ENCODE assay signal across 9 mouse cellular contexts in genomic region chr5:122654268-122654573, GRCm38 (mm10). TPM values are rescaled to one million over a fixed set of nuclear protein-coding genes. Genes with fewer than 3 reads are reported as not detected.
A peak's percentile ranks its signal among the peaks of the same experiment; 100 is the strongest.
DNase-seq lines count a peak whose midpoint lies in the region; ATAC-seq and TF ChIP-seq lines count a peak whose summit lies in the region.
"Had no signal": no experiment of that assay in that cellular context is flagged by ENCODE, and none has a peak within 500 bp of the region (broad histone marks: within the 10 kb centered on the region; RNA-seq: fewer than 3 reads in every experiment).

No protein-coding gene starts in this region.

- DNase-seq in heart, embryonic 10.5 days (ENCODE audit: low spot score): no peak
- DNase-seq in heart, postnatal 36 days: no peak
- DNase-seq in spleen, adult 2 months (ENCODE audit: low read depth in 1 of 2, low spot score in 2 of 2): peak in 1 of 2 experiments; percentile 8
- DNase-seq in spleen, postnatal 36 days (ENCODE audit: low spot score in 2 of 2): no peak
- DNase-seq in limb, embryonic 14.5 days (ENCODE audit: low spot score): no peak
- DNase-seq in natural killer cell, adult 2 months (ENCODE audit: low spot score in 2 of 2): no peak
- no peak for DNase-seq in thymus, postnatal 14 days
- no peak for DNase-seq in gastrocnemius, postnatal 14 days

- no peak for ATAC-seq in limb, embryonic 14.5 days (ENCODE audit: low FRiP score, low read depth)

- H3K9ac ChIP-seq in limb, embryonic 14.5 days (ENCODE audit: low read depth, low read length, severe bottlenecking): no peak overlapping the region
- H3K9ac ChIP-seq: liver, embryonic 14.5 days had no signal

- no peaks in the 10 kb centered on the region for H3K27me3 ChIP-seq in heart, embryonic 10.5 days (ENCODE audit: insufficient read depth, poor library complexity, severe bottlenecking)
- H3K27me3 ChIP-seq in spleen, adult 2 months (ENCODE audit: control insufficient read depth, insufficient read depth, low read length): no peaks in the 10 kb centered on the region
- no peaks in the 10 kb centered on the region for H3K27me3 ChIP-seq in limb, embryonic 14.5 days (ENCODE audit: control insufficient read depth, insufficient read depth, low read length)

- WGBS in heart, embryonic 10.5 days: 59% methylated on average over 5 of the region's 5 CpGs
- 69% methylated on average over 5 of the region's 5 CpGs for WGBS in spleen, adult 2 months
- 49% methylated on average over 5 of the region's 5 CpGs for WGBS in limb, embryonic 14.5 days

- TF ChIP-seq POLR2A in spleen, adult 2 months (IDR thresholded peaks at IDR 0.05; ENCODE audit: low read depth, low read length): no peak
- TF ChIP-seq POLR2A in limb, embryonic 14.5 days (IDR thresholded peaks at IDR 0.05; ENCODE audit: borderline replicate concordance, extremely low read depth, insufficient read depth, insufficient read length): no peak

- intact Hi-C loops in heart, postnatal 36 days (cut with DNase I): loop anchor here (5.0 kb wide), 1 partner anchor 73 kb away; no protein-coding TSS in a partner anchor
- intact Hi-C loops in gastrocnemius, postnatal 14 days (cut with DNase I; ENCODE audit: low total_unique reads): no loop called here

- H3K27ac ChIP-seq in heart, embryonic 10.5 days: peak overlapping the region; percentile 82
- peak overlapping the region; percentile 13; the same call in 1 of the 2 replicates for H3K27ac ChIP-seq in spleen, adult 2 months (ENCODE audit: insufficient read depth, low read length)
- peak overlapping the region; percentile 72 for H3K27ac ChIP-seq in limb, embryonic 14.5 days (replicated peaks; ENCODE audit: low read depth, low read length)
- H3K27ac ChIP-seq: liver, embryonic 14.5 days had no signal

- no peak overlapping the region for H3K4me2 ChIP-seq in limb, embryonic 14.5 days (replicated peaks; ENCODE audit: low read depth, low read length, severe bottlenecking)

- H3K4me1 ChIP-seq in heart, embryonic 10.5 days: peaks cover 37% of the 10 kb centered on the region
- H3K4me1 ChIP-seq in spleen, adult 2 months (ENCODE audit: control insufficient read depth, insufficient read depth, insufficient read length): peaks cover 22% of the 10 kb centered on the region; the same call in 1 of the 2 replicates
- peaks cover 21% of the 10 kb centered on the region for H3K4me1 ChIP-seq in limb, embryonic 14.5 days (ENCODE audit: control insufficient read depth, insufficient read depth, low read length)

- no peaks in the 10 kb centered on the region for H3K36me3 ChIP-seq in heart, embryonic 10.5 days
- H3K36me3 ChIP-seq in spleen, adult 2 months (ENCODE audit: control insufficient read depth, insufficient read depth, low read length): no peaks in the 10 kb centered on the region
- no peaks in the 10 kb centered on the region for H3K36me3 ChIP-seq in limb, embryonic 14.5 days (ENCODE audit: control insufficient read depth, insufficient read depth, low read length)

- no peak for TF ChIP-seq CTCF in spleen, adult 2 months (IDR thresholded peaks at IDR 0.05; ENCODE audit: extremely low read depth, insufficient read depth, insufficient read length, insufficient replicate concordance)

- no peaks in the 10 kb centered on the region for H3K9me3 ChIP-seq in heart, embryonic 10.5 days
- no peaks in the 10 kb centered on the region for H3K9me3 ChIP-seq in limb, embryonic 14.5 days (ENCODE audit: control insufficient read depth, low read length)

- H3K4me3 ChIP-seq in heart, embryonic 10.5 days: no peak overlapping the region
- H3K4me3 ChIP-seq in spleen, adult 2 months (ENCODE audit: extremely low read depth, insufficient read depth, insufficient read length): no peak overlapping the region
- no peak overlapping the region for H3K4me3 ChIP-seq in limb, embryonic 14.5 days (replicated peaks; ENCODE audit: low read length)

RNA-seq across cellular contexts. Expression of gene P2rx7, which starts 10.5 kb away (rescaled TPM):
- polyA plus RNA-seq in heart, embryonic 10.5 days (2016; fragmentation: Nextera tagmentation; extraction: Ambion mirVana): 0.33 and 0.47 TPM in 2 replicates
- 1 to 10 TPM; 4.4 TPM for total RNA-seq in heart, postnatal 36 days (2021)
- 27.7 and 34.5 TPM in 2 replicates for polyA plus RNA-seq in spleen, adult 2 months (2012; rRNA removed)
- 2.9 and 3.6 TPM in 2 replicates for polyA plus RNA-seq in limb, embryonic 14.5 days (2012; rRNA removed)
- 1.6 and 1.7 TPM in 2 replicates for polyA plus RNA-seq in limb, embryonic 14.5 days (2014; fragmentation: Nextera tagmentation; extraction: Ambion mirVana)
- 1 to 10 TPM; 2.4 to 2.7 TPM for total RNA-seq in gastrocnemius, postnatal 14 days (2021)

RNA-seq across cellular contexts. Expression of gene Ift81, which starts 39.9 kb away (rescaled TPM):
- polyA plus RNA-seq in heart, embryonic 10.5 days (2016; fragmentation: Nextera tagmentation; extraction: Ambion mirVana): 25.2 and 35.2 TPM in 2 replicates
- total RNA-seq in heart, postnatal 36 days (2021): 10 to 100 TPM; 66.7 to 71.1 TPM
- 0.22 and 0.34 TPM in 2 replicates for polyA plus RNA-seq in spleen, adult 2 months (2012; rRNA removed)
- 14.9 and 17.2 TPM in 2 replicates for polyA plus RNA-seq in limb, embryonic 14.5 days (2012; rRNA removed)
- polyA plus RNA-seq in limb, embryonic 14.5 days (2014; fragmentation: Nextera tagmentation; extraction: Ambion mirVana): 32.7 and 41.0 TPM in 2 replicates
- total RNA-seq in gastrocnemius, postnatal 14 days (2021): 1 to 10 TPM; 3.7 to 6.2 TPM

RNA-seq across cellular contexts. Expression of gene P2rx4, which starts 53.1 kb away (rescaled TPM):
- polyA plus RNA-seq in heart, embryonic 10.5 days (2016; fragmentation: Nextera tagmentation; extraction: Ambion mirVana): 14.9 and 16.3 TPM in 2 replicates
- 10 to 100 TPM; 18.9 to 20.5 TPM for total RNA-seq in heart, postnatal 36 days (2021)
- 58.3 and 59.2 TPM in 2 replicates for polyA plus RNA-seq in spleen, adult 2 months (2012; rRNA removed)
- polyA plus RNA-seq in limb, embryonic 14.5 days (2012; rRNA removed): 18.2 and 19.9 TPM in 2 replicates
- polyA plus RNA-seq in limb, embryonic 14.5 days (2014; fragmentation: Nextera tagmentation; extraction: Ambion mirVana): 21.0 and 22.4 TPM in 2 replicates
- total RNA-seq in gastrocnemius, postnatal 14 days (2021): 1 to 10 TPM; 4.0 to 5.3 TPM

Comparison
In these comparisons a context has a peak if more than half of its experiments do, and no peak if none do; other contexts are left out.
1. H3K27ac ChIP-seq: peak in every context shown above with its lines; median percentile 82 in heart, embryonic 10.5 days; 72 in limb, embryonic 14.5 days; 13 in spleen, adult 2 months.
2. RNA of gene Ift81, which starts 39.9 kb away (polyA plus RNA-seq): 25.2 to 35.2 TPM in heart, embryonic 10.5 days and 14.9 to 41.0 TPM in limb, embryonic 14.5 days; 0.22 to 0.34 TPM in spleen, adult 2 months; every median in the first group is over 10 times any median in the second.